Mouse (Mus musculus): Measurements from ENCODE around the gene Dpp6. TPM values are rescaled to one million over a fixed set of nuclear protein-coding genes. Genes with fewer than 3 reads are reported as not detected.
"Not testable (repeated sequence)": the region's sequence is repeated elsewhere in the genome, so short reads cannot be mapped to it uniquely, and the experiment has no call there.

Dpp6 gene
- polyA plus RNA-seq, 3 experiments from 2014 or later: not detected

- no peak for ATAC-seq
Measured at GRCm38 (mm10) chr5:27402616-27403015, 585.6 kb downstream of the Dpp6 start.

DNA sequence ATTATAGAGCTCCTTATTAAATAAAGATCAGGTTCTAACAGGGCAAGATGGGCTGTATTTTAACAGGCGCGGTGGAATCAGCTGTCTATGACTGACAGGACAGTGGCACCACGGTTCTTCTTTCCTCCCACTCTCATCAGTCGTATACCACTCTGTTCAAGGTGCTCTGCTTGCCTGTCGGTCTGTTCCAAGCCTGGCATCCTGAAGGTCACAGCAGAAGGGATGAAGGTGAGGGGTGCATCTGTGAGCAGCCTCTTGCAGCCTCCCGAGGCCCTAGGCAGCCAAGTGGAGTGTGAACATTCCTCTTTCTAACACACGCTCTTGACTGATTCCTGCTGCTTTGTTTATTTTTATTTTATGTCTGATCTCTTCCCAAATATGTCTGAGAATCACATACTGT, 591.9 kb downstream of the Dpp6 start:
- ATAC-seq: no peak

DNA sequence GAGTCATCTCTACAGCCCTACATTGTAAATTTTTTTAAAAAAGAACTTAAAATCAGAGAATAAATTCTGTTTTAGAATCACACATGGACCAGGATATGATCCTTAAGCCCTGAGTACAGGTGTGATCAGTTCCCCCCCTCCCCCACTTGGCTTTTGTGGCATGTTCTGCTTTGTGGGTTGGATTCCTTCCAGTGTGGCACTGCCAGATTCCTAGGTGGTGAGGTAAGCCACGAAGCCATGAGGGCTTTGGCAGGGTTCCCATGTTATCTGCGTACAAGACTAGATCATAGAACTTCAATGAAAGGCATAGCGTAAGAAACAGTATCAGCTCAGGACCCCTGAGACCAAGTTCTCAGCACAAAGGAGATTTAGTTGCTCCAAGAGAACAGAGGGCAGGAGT, 596.0 kb downstream of the Dpp6 start:
- ATAC-seq: no peak

DNA sequence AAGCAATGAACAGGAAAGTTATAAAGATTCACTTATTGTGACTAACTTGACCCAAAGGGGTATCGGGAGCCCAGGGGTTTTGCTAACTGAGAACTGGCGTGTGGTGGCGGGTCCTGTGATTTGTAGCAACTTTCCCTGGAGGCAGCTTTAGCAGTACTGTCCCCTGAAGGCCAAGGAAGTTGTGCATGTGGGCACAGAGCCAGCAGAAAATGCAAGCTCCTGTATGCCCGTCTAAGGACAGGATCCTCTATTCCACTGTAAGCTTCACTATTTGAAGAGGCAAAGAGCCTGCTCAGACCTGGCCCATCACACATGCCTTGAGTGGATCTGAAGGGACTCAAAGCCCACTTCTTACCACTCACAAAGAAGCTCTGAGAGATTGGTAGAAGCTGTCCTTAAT, 598.5 kb downstream of the Dpp6 start:
- ATAC-seq: no peak

DNA sequence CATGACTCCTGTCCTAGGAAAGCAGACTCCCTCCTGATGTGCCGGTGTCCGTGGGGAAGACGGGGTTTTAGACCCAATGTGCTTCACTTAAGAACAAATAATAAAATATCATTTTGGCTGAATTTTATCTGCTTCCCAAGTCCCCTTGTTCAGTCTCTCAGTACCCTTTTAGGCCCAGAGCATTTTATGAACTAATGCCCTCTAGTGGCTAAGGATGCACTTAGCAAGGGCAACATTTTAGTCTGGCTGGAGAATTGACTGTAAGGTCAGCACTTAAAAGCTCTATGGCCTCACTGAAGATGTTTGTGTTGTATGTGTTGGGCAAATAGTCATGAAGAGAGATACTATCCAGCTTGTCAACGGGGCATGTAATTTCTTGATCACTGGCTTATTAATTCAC, 599.6 kb downstream of the Dpp6 start:
- no peak for ATAC-seq

DNA sequence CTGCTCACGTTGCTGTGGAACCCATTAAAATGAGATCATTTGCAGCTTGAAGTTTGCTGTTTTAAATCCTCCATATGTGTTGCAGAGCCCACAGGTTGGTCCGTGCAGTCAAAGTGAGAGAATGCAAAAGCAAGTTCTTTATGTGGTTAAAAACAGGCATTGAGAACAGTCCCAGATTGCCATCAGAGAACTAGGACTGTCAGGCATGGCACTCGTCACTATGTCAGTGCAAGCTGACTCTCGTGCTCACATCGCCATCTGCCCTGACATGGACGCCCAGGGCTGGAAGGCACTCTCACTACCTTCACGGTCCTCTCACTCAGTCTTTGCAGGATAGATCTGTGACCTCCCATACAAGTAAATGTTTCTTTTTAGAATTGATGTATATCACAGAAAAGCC, 600.4 kb downstream of the Dpp6 start:
- ATAC-seq: no peak

DNA sequence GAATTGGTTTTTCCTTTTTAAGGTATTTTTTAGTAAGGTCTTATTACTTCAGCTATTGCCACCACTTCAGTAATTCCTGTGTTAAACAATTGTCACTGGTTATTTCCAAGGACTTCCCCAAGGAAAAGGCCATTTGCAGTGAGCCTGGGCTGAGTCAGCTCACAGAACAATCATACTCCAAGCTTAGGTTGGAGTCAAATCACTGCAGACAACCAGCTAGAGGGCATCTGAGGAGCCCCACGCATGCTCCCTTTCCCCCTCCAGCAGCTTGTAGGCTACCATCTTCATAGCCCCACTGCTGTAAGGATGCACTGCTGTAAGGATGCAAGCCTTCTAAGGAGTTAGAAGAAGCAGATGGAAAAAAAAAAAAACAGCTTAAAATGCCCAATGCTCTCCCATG, 601.9 kb downstream of the Dpp6 start:
- ATAC-seq: no peak

GRCm38 (mm10) chr5:27421090-27421635, 604.2 kb downstream of the Dpp6 start:
- no peak for ATAC-seq

DNA sequence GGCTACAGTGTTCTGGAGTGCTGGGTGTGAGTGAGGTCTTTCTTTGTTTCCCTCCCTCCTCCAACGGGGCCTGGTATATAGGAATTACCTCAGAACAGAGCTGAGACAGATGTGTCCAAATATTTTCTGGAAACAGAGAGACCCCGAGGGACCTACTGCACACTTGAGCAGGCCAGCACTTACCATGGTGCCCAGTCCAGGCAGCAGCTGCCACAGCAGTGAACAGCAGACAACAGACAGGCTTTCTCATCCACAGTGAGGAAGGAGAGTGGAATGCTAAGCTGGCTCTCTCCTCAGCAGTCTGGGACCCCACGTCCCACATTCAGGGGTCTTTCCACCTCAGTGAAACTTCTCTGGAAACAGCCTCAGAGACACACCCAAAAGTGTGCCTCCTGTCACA, 606.8 kb downstream of the Dpp6 start:
- no peak for ATAC-seq

DNA sequence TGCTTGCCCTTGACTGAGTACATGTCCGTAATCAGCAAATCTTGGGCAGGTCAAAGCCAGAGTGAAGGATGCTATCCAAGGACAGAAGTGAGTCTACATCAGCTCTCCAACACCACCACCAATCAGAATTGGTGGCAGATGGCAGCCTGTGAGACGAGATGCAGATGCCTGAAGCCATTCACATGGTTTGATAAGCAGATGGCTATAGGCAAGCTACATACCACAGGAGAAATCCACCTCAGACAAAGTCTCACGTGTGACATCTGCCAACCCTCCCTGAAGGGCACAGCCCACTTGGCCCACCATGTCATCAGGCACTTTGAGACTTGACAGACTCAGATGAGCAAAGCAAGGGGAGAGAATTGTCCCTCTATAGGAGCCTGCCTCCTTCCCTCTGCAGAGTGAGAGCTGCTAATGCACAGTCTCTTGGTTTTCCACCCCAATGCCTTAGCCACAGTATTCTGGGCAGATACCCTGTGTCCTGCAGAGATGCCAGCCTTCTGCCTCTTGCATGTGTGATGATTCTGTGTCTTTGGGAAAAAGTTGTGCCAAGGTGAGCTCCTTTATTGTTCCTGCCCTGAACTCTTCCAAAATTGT, 607.6 kb downstream of the Dpp6 start:
- ATAC-seq: no peak

GRCm38 (mm10) chr5:27426200-27426599, 609.2 kb downstream of the Dpp6 start:
- no peak for ATAC-seq

DNA sequence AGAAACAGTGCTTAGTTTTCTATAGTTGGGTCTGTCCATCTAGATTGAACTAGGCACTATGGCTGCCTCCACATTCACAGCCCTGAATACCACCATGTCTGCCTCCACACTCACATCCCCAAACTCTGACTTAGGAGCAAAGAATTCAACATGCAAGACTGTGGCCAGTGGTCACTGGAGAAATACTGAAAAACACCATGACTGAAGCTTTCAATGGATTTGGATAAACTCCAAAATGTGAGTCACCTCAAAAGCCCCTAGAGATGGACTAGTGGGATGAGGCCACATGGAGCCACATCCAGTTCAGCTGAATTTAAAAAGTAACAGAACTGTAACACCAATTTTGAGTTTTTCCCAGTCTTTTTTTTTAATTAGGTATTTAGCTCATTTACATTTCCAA, 616.6 kb downstream of the Dpp6 start:
- no peak for ATAC-seq

GRCm38 (mm10) chr5:27453201-27453845, 636.3 kb downstream of the Dpp6 start:
- ATAC-seq: no peak

DNA sequence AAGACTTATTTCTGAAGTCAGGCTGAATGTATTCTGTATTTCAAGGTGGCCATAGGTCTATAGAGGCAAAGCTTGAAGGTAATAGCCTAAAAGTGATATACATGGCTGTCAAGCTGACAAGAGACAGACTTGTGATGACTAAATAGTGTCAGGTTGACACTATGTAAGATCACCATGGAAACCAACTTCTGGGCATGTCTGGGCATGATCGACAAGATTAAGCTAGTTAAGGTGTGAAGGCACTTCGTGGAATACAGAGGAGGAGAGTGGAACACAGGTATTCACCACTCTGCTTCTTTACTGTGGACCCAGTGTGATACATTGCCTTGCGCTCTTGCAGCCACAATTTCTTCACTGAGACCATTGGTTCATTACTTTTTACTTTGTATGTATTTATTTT, 637.4 kb downstream of the Dpp6 start:
- ATAC-seq: no peak

- no peak for ATAC-seq
Measured at GRCm38 (mm10) chr5:27456981-27457380, 640.0 kb downstream of the Dpp6 start.

GRCm38 (mm10) chr5:27457686-27458085, 640.7 kb downstream of the Dpp6 start:
- ATAC-seq: no peak

DNA sequence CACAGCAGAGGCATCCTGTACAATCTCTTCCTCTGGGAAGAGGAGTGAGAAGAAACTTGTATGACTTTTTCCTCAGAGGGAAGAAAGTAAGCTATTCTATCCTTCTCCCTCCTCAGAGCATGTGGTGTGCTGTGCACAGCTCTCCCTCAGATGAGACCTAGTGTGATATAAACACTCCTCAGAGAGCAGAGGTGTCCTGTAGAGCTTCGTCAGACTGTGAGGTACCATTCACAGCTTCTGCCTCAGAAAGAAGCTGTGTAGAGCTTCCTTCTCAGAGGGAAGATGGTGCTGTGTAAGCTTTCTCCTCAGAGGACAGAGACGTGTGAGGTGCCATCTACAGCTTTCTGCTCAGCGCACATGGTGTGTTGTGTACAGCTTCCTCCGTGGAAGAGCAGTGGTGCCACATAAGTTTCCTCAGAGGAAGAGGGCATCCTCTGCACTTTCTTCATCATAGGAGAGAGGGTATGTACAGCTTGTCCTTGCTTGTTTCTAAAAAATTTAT, 658.0 kb downstream of the Dpp6 start:
- ATAC-seq: no peak

DNA sequence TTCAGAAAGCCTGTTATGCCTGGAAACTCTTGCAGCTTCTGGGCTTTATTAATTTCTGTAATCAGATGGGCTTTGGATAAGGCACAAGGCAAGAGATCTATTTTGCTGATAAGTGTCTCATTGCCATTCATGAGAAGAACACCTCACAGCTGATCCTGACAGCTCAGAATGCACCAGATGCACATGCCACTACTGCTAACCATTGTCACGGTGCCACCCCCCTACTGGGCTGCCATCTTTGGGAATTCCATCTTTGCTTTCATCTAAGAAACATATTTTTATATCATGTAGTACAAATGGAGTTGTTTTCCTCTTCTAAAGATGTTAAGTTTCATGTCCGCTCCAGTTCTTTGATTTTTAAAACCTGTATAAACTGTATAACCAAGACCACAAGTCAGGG, 664.7 kb downstream of the Dpp6 start:
- no peak for ATAC-seq

GRCm38 (mm10) chr5:27486138-27486537, 669.1 kb downstream of the Dpp6 start:
- ATAC-seq: no peak

GRCm38 (mm10) chr5:27490942-27491341, 673.9 kb downstream of the Dpp6 start:
- ATAC-seq: no peak

GRCm38 (mm10) chr5:27501338-27501737, 684.3 kb downstream of the Dpp6 start, which contains the start of gene Speer4b:
TSS of gene Speer4b (minus strand) at chr5:27501438.
- not testable (repeated sequence) for ATAC-seq

- ATAC-seq: no peak
Measured at GRCm38 (mm10) chr5:27518716-27519115, 701.7 kb downstream of the Dpp6 start.

DNA sequence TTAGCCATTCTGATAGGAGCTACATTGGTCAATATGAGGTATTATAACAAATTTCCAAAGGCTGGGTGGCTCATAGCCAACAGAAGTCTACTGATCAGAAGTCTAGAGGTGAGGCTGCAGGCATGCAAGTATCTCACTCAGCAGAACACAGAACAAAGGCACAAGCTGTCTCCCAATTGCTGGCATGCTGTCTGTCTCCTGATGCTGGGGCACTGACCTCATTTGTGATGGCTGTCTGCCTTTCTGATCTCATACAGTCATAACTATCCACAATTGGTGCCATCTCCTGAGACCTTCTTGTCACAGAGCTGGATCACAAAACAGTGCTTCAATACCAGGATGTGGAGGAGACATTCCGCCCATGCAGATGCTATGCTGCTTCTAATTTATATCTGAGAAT, 709.9 kb downstream of the Dpp6 start:
- no peak for ATAC-seq

- no peak for ATAC-seq
Measured at GRCm38 (mm10) chr5:27544816-27545270, 727.8 kb downstream of the Dpp6 start.

All from inflammation-experienced regulatory T-cells, adult 6 months (primary cell).